Mouse (Mus musculus) MEL (cell line): ENCODE measurements around the gene 1110008P14Rik. TPM values are rescaled to one million over a fixed set of nuclear protein-coding genes. Genes with fewer than 3 reads are reported as not detected.

Source experiments
- DNase-seq: peaks from one replicate; pipeline ENCODE4 v3.0.0; 2011; ENCODE audit warnings: low read depth, low spot score
- H3K27ac ChIP-seq: 2 replicates; pipeline ENCODE4 v1.5.1; 2012; ENCODE audit warnings: low read depth, mild to moderate bottlenecking, control low read depth, low read length, moderate library complexity; ENCODE audit not compliant: control insufficient read depth
- H3K27me3 ChIP-seq, 2 experiments: fragments of 150-350 bp in 1 of 2; sonication (generic) in 1 of 2; 2 replicates each; pipeline ENCODE4 v1.6.1; 2012; ENCODE audit warnings: low read length in 2 of 2, mild to moderate bottlenecking in 2 of 2, improper control_type of control experiment in 1 of 2, moderate library complexity in 1 of 2; ENCODE audit not compliant: insufficient read depth in 2 of 2, control insufficient read depth in 1 of 2
- H3K36me3 ChIP-seq, 2 experiments: 2 replicates each; pipeline ENCODE4 v1.6.1; 2012 to 2014; ENCODE audit warnings: low read length in 2 of 2, improper control_type of control experiment in 1 of 2, inconsistent platforms in 1 of 2, mild to moderate bottlenecking in 1 of 2; ENCODE audit not compliant: insufficient read depth in 2 of 2, control insufficient read depth in 1 of 2
- H3K4me1 ChIP-seq, 2 experiments: fragments of 150-350 bp in 1 of 2; sonication (generic) in 1 of 2; 2 replicates each; pipeline ENCODE4 v1.6.1; 2012; ENCODE audit warnings: low read length in 2 of 2, improper control_type of control experiment in 1 of 2, mild to moderate bottlenecking in 1 of 2; ENCODE audit not compliant: insufficient read depth in 2 of 2, control insufficient read depth in 1 of 2
- H3K4me3 ChIP-seq, 2 experiments: fragments of 150-350 bp in 1 of 2; sonication (generic) in 1 of 2; 2 replicates each; pipeline ENCODE4 v1.5.1; 2012; ENCODE audit warnings: low read depth in 2 of 2, low read length in 2 of 2, mild to moderate bottlenecking in 2 of 2, moderate library complexity in 2 of 2, control low read depth in 1 of 2, improper control_type of control experiment in 1 of 2; ENCODE audit not compliant: control insufficient read depth in 1 of 2, insufficient read depth in 1 of 2
- H3K79me2 ChIP-seq: 2 replicates; pipeline ENCODE4 v1.6.1; 2012; ENCODE audit warnings: mild to moderate bottlenecking, low read length, moderate library complexity; ENCODE audit not compliant: control insufficient read depth, poor library complexity, insufficient read depth
- H3K9ac ChIP-seq: 2 replicates; pipeline ENCODE4 v1.6.1; 2012; ENCODE audit warnings: low read depth, mild to moderate bottlenecking, control low read depth, low read length, moderate library complexity; ENCODE audit not compliant: control insufficient read depth, poor library complexity, severe bottlenecking
- H3K9me3 ChIP-seq: fragments of 150-350 bp; sonication (generic); replicated peaks from 2 replicates; pipeline ENCODE4 v1.6.1; 2012; ENCODE audit warnings: mild to moderate bottlenecking, low read length, improper control_type of control experiment, moderate library complexity; ENCODE audit not compliant: insufficient read depth
- BHLHE40 ChIP-seq: IDR thresholded peaks from 2 replicates; pipeline ENCODE4 v1.6.1; 2012; ENCODE audit warnings: low read depth, mild to moderate bottlenecking, inconsistent platforms, low read length, improper control_type of control experiment, borderline replicate concordance
- CTCF ChIP-seq, 3 experiments: IDR thresholded peaks in 2 of 3; conservative IDR thresholded peaks in 1 of 3; 2 replicates each; pipeline ENCODE4 v1.5.1; 2011 to 2012; ENCODE audit warnings: low read length in 3 of 3, low read depth in 2 of 3, mild to moderate bottlenecking in 2 of 3, improper control_type of control experiment in 1 of 3, inconsistent platforms in 1 of 3, mixed read lengths in 1 of 3, moderate library complexity in 1 of 3; ENCODE audit not compliant: control insufficient read depth in 1 of 3, insufficient read depth in 1 of 3, poor library complexity in 1 of 3, severe bottlenecking in 1 of 3
- ELF1 ChIP-seq: IDR thresholded peaks from 2 replicates; pipeline ENCODE4 v1.6.1; 2014; ENCODE audit warnings: low read depth, mild to moderate bottlenecking, inconsistent platforms, low read length, improper control_type of control experiment, moderate library complexity
- GABPA ChIP-seq: IDR thresholded peaks from 2 replicates; pipeline ENCODE4 v1.6.1; 2012; ENCODE audit warnings: low read depth, mild to moderate bottlenecking, inconsistent platforms, low read length, improper control_type of control experiment, moderate library complexity
- JUND ChIP-seq: IDR thresholded peaks from 2 replicates; pipeline ENCODE4 v1.6.1; 2011; ENCODE audit warnings: low read depth, mild to moderate bottlenecking, improper control_type of control experiment, low read length
- KAT2A ChIP-seq: conservative IDR thresholded peaks from 2 replicates; pipeline ENCODE4 v1.6.1; 2012; ENCODE audit warnings: low read depth, low read length, improper control_type of control experiment, inconsistent platforms
- MAFK ChIP-seq: IDR thresholded peaks from 2 replicates; pipeline ENCODE4 v1.6.1; 2011; ENCODE audit warnings: low read depth, mild to moderate bottlenecking, low read length, improper control_type of control experiment, borderline replicate concordance
- MAZ ChIP-seq: IDR thresholded peaks from 2 replicates; pipeline ENCODE4 v1.6.1; 2012; ENCODE audit warnings: low read depth, mild to moderate bottlenecking, inconsistent platforms, low read length, improper control_type of control experiment
- MEF2A ChIP-seq: IDR thresholded peaks from 2 replicates; pipeline ENCODE4 v1.6.1; 2014; ENCODE audit warnings: low read depth, mild to moderate bottlenecking, inconsistent platforms, low read length, improper control_type of control experiment; ENCODE audit not compliant: poor library complexity, insufficient replicate concordance, severe bottlenecking; ENCODE audit errors: extremely low read depth
- MYB ChIP-seq: IDR thresholded peaks from 2 replicates; pipeline ENCODE4 v1.6.1; 2011; ENCODE audit warnings: mild to moderate bottlenecking, low read depth, low read length, improper control_type of control experiment
- NRF1 ChIP-seq: IDR thresholded peaks from 2 replicates; pipeline ENCODE4 v1.6.1; 2014; ENCODE audit warnings: low read depth, mild to moderate bottlenecking, inconsistent platforms, low read length, improper control_type of control experiment, moderate library complexity; ENCODE audit not compliant: poor library complexity, insufficient read depth, severe bottlenecking
- POLR2AphosphoS2 ChIP-seq: IDR thresholded peaks from 2 replicates; pipeline ENCODE4 v1.6.1; 2011; ENCODE audit warnings: low read length, improper control_type of control experiment
- RAD21 ChIP-seq: IDR thresholded peaks from 2 replicates; pipeline ENCODE4 v1.6.1; 2011; ENCODE audit warnings: mild to moderate bottlenecking, low read depth, low read length, improper control_type of control experiment
- SMC3 ChIP-seq: IDR thresholded peaks from 2 replicates; pipeline ENCODE4 v1.6.1; 2011; ENCODE audit warnings: low read depth, low read length, improper control_type of control experiment
- TAL1 ChIP-seq: IDR thresholded peaks from 2 replicates; pipeline ENCODE4 v1.6.1; 2012; ENCODE audit warnings: mild to moderate bottlenecking, inconsistent platforms, low read length, moderate library complexity, mixed read lengths
- UBTF ChIP-seq: IDR thresholded peaks from 2 replicates; pipeline ENCODE4 v1.6.1; 2012; ENCODE audit warnings: low read depth, mild to moderate bottlenecking, inconsistent platforms, low read length, improper control_type of control experiment, moderate library complexity, borderline replicate concordance; ENCODE audit not compliant: insufficient read depth
- USF2 ChIP-seq, 2 experiments: IDR thresholded peaks; 2 replicates each; pipeline ENCODE4 v1.6.1; 2011 to 2012; ENCODE audit warnings: improper control_type of control experiment in 2 of 2, low read length in 2 of 2, borderline replicate concordance in 1 of 2, inconsistent platforms in 1 of 2, low read depth in 1 of 2, mild to moderate bottlenecking in 1 of 2; ENCODE audit not compliant: insufficient read depth in 1 of 2
- ZC3H11A ChIP-seq: IDR thresholded peaks from 2 replicates; pipeline ENCODE4 v1.6.1; 2012; ENCODE audit warnings: low read depth, mild to moderate bottlenecking, inconsistent platforms, low read length, improper control_type of control experiment
- ZNF384 ChIP-seq: IDR thresholded peaks from 2 replicates; pipeline ENCODE4 v1.6.1; 2012; ENCODE audit warnings: low read depth, mild to moderate bottlenecking, inconsistent platforms, low read length, improper control_type of control experiment
- polyA plus RNA-seq, 2 experiments: library from polyadenylated mRNA; stranded (reverse) in 1 of 2; unstranded in 1 of 2; fragments of >175 nt in 1 of 2; fragments of >200 nt in 1 of 2; gene quantifications; 2 replicates each; pipeline versions ENCODE4 v1.2.1 to v1.2.4; 2012; ENCODE audit warnings: low replicate concordance in 2 of 2, low read depth in 1 of 2; ENCODE audit not compliant: insufficient read length in 2 of 2, insufficient read depth in 1 of 2, missing spikeins in 1 of 2
- total RNA-seq: library from RNA; depleted of rRNA; stranded (reverse); fragments of 300-350 nt; gene quantifications from 2 replicates; pipeline ENCODE4 v1.2.3, GENCODE M21; 2012

1110008P14Rik gene
- total and polyA plus RNA-seq, 3 experiments = 62.9 to 63.5 TPM; not detected in 1

DNA sequence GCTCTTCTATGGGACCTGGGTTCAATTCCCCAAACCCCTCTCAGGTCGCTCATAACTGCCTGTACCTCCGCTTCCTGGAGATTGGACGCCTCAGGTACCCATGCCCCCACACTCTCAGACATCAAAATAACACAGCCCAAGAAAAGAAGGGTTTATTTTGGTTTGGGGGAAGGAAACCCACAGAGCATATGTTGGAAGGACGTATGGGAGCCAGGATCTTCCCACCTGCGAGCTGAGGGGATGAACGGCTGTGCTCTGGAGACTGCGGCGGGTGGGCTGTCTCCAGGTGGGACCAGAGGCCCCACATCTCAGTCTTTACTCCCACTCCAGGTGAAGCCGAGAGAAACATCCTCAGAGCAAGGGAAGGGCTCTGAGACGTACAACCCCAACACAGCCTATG lies 4.8 kb downstream of the 1110008P14Rik start:
- Histone ChIP-seq H3K9me3 (no peaks in the 10 kb centered on the region), H3K36me3 (no peaks in the 10 kb centered on the region; a peak in 1 of 4 replicates), H3K27ac (no peak overlapping the region), H3K9ac (no peak overlapping the region), H3K27me3 (no peaks in the 10 kb centered on the region), H3K79me2 (no peaks in the 10 kb centered on the region), H3K4me1 (peaks cover 0 to 2% of the 10 kb centered on the region in 2 experiments; a peak in 1 of 4 replicates), H3K4me3 (no peak overlapping the region)
- no peak for TF ChIP-seq JUND
- no peak for TF ChIP-seq USF2 (IDR thresholded peaks at IDR 0.05; ENCODE audit: borderline replicate concordance in 1 of 2, insufficient read depth in 1 of 2, low read depth in 1 of 2, low read length in 2 of 2)
- TF ChIP-seq BHLHE40 = no peak
- no peak for DNase-seq

GRCm38 (mm10) chr2:32375317-32375940 lies 6.3 kb downstream of the 1110008P14Rik start:
- TF ChIP-seq MEF2A (no peak), BHLHE40 (no peak), UBTF (no peak), SMC3 (no peak), ZNF384 (no peak), JUND (no peak), ZC3H11A (no peak)
- TF ChIP-seq, all 39 proteins: peak for 0
- no peaks in the 10 kb centered on the region; a peak in 1 of 4 replicates for H3K36me3 ChIP-seq
- no peaks in the 10 kb centered on the region for H3K9me3 ChIP-seq
- no peak overlapping the region for H3K27ac ChIP-seq
- H3K9ac ChIP-seq = no peak overlapping the region
- H3K79me2 ChIP-seq = no peaks in the 10 kb centered on the region
- no peak for DNase-seq
- H3K27me3 ChIP-seq = no peaks in the 10 kb centered on the region
- H3K4me3 ChIP-seq = no peak overlapping the region
- H3K4me1 ChIP-seq = no peaks in the 10 kb centered on the region

DNA sequence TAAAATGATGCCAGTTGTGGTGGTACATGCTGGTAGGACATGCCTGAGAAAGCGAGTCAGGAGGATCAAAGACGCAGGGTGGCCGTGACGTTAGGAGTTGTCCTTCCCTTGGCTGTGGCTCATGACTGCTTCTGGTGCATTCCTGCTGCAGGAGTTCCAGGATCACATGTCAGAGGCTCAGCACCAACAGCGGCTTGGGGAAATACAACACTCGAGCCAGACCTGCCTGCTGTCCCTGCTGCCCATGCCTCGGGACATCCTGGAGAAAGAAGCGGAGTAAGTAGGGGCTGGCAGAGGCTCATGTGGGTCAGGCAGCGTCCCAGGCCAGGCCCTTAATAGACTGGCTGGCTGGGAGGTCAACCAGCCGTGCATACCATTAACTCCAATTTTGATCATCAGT lies 7.5 kb downstream of the 1110008P14Rik start:
- no peak for DNase-seq
- Histone ChIP-seq H3K9me3 (no peaks in the 10 kb centered on the region), H3K79me2 (no peaks in the 10 kb centered on the region), H3K27ac (no peak overlapping the region), H3K9ac (no peak overlapping the region), H3K4me1 (no peaks in the 10 kb centered on the region), H3K4me3 (no peak overlapping the region), H3K27me3 (no peaks in the 10 kb centered on the region), H3K36me3 (no peaks in the 10 kb centered on the region; a peak in 1 of 4 replicates)
- no peak for TF ChIP-seq MEF2A
- no peak for TF ChIP-seq ELF1
- no peak for TF ChIP-seq NRF1
- TF ChIP-seq KAT2A = no peak
- TF ChIP-seq TAL1 = no peak
- TF ChIP-seq ZNF384 = no peak
- no peak for TF ChIP-seq MAFK
- no peak for TF ChIP-seq POLR2AphosphoS2
- TF ChIP-seq CTCF (IDR thresholded peaks at IDR 0.05 in 2 of 3, conservative IDR thresholded peaks at IDR 0.05 in 1 of 3; ENCODE audit: control insufficient read depth in 1 of 3, insufficient read depth in 1 of 3, low read depth in 2 of 3, low read length in 3 of 3, poor library complexity in 1 of 3, severe bottlenecking in 1 of 3) = no peak
- TF ChIP-seq JUND = no peak
- TF ChIP-seq RAD21 = no peak
- no peak for TF ChIP-seq MAZ
- TF ChIP-seq SMC3 = no peak
- no peak for TF ChIP-seq GABPA
- no peak for TF ChIP-seq USF2 (IDR thresholded peaks at IDR 0.05; ENCODE audit: borderline replicate concordance in 1 of 2, insufficient read depth in 1 of 2, low read depth in 1 of 2, low read length in 2 of 2)
- no peak for TF ChIP-seq MYB
